Mouse (Mus musculus) bone marrow, adult 2 months (tissue): ENCODE data around the gene Tipin.

Source experiments
- CTCF ChIP-seq: fragments of 200-500 bp; IDR thresholded peaks from 2 replicates; pipeline ENCODE4 v1.5.1; 2011; ENCODE audit warnings: low read length, control low read depth; ENCODE audit not compliant: control insufficient read depth, insufficient read depth
- POLR2A ChIP-seq: fragments of 200-500 bp; IDR thresholded peaks from 2 replicates; pipeline ENCODE4 v1.6.1; 2011; ENCODE audit warnings: low read depth, mild to moderate bottlenecking, control low read depth, low read length, borderline replicate concordance; ENCODE audit not compliant: control insufficient read depth

DNA sequence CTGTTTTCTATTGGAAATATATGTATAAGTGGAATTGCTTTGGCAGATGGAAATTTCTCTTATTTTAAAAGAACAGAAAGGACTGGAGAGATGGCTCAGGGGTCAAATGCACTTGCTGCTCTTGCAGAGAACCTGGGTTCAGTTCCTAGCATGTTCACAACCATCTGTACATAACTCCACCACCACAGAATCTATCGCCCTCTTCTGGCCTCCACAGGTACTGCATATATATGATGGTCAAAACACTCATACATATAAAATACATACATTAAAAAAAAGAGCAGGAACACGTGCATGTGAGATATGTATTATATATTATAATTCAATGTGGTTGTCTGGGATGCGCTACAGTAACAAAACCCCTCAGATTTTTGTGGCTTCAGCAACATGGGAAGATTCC lies 69.8 kb downstream of the Tipin start:
- TF ChIP-seq POLR2A = no peak
- TF ChIP-seq CTCF = 0 out of 2 replicates have a peak, but pooled peaks have one; percentile 27
